Mouse (Mus musculus): ENCODE results near the gene Rnf212. TPM values are rescaled to one million over a fixed set of nuclear protein-coding genes. Genes with fewer than 3 reads are reported as not detected.

Rnf212 gene
- total RNA-seq, 2 experiments from 2014 or later, result not detected

Other genes starting within 250 kb of the Rnf212 start
- gene Cplx1, start 225.0 kb downstream of the Rnf212 start, total RNA-seq (2015), result 0.34 TPM in 1 of 2 replicates, not detected in the other
- gene Cplx1, start 225.0 kb downstream of the Rnf212 start, total RNA-seq (2017), result not detected in 2 replicates
- 78.9 and 80.8 TPM in 2 replicates for gene Gak, start 145.2 kb downstream of the Rnf212 start, total RNA-seq (2015)
- gene Gak, start 145.2 kb downstream of the Rnf212 start, total RNA-seq (2017), result 110 and 120 TPM in 2 replicates
- 18.7 and 21.5 TPM in 2 replicates for gene Tmem175, start 145.2 kb downstream of the Rnf212 start, total RNA-seq (2015)
- gene Tmem175, start 145.2 kb downstream of the Rnf212 start, total RNA-seq (2017), result 8.7 and 11.7 TPM in 2 replicates
- 14.0 and 17.4 TPM in 2 replicates for gene Idua, start 114.7 kb downstream of the Rnf212 start, total RNA-seq (2015)
- gene Idua, start 114.7 kb downstream of the Rnf212 start, total RNA-seq (2017), result 6.3 and 9.9 TPM in 2 replicates
- gene Dgkq, start 105.3 kb downstream of the Rnf212 start, total RNA-seq (2015), result 5.2 and 5.9 TPM in 2 replicates
- 6.8 and 15.6 TPM in 2 replicates for gene Dgkq, start 105.3 kb downstream of the Rnf212 start, total RNA-seq (2017)
- gene Slc26a1, start 99.4 kb downstream of the Rnf212 start, total RNA-seq (2015), result 0.02 and 0.57 TPM in 2 replicates
- 0.04 and 0.77 TPM in 2 replicates for gene Slc26a1, start 99.4 kb downstream of the Rnf212 start, total RNA-seq (2017)
- gene Fgfrl1, start 82.6 kb downstream of the Rnf212 start, total RNA-seq (2015), result 0.16 and 1.1 TPM in 2 replicates
- gene Fgfrl1, start 82.6 kb downstream of the Rnf212 start, total RNA-seq (2017), result 0.12 and 1.0 TPM in 2 replicates
- gene Tmed11, start 20.4 kb upstream of the Rnf212 start, total RNA-seq (2015), result not detected in 2 replicates
- not detected in 2 replicates for gene Tmed11, start 20.4 kb upstream of the Rnf212 start, total RNA-seq (2017)
- gene Vmn2r8, start 33.9 kb upstream of the Rnf212 start, total RNA-seq (2015), result not detected in 2 replicates
- gene Vmn2r8, start 33.9 kb upstream of the Rnf212 start, total RNA-seq (2017), result not detected in 2 replicates
- gene Vmn2r9, start 77.6 kb upstream of the Rnf212 start, total RNA-seq (2015), result not detected in 2 replicates
- not detected in 2 replicates for gene Vmn2r9, start 77.6 kb upstream of the Rnf212 start, total RNA-seq (2017)
- not detected in 2 replicates for gene Vmn2r10, start 231.5 kb upstream of the Rnf212 start, total RNA-seq (2015)
- gene Vmn2r10, start 231.5 kb upstream of the Rnf212 start, total RNA-seq (2017), result not detected in 2 replicates